8 mouse cellular contexts compared by ENCODE assay signal in the genomic region with DNA sequence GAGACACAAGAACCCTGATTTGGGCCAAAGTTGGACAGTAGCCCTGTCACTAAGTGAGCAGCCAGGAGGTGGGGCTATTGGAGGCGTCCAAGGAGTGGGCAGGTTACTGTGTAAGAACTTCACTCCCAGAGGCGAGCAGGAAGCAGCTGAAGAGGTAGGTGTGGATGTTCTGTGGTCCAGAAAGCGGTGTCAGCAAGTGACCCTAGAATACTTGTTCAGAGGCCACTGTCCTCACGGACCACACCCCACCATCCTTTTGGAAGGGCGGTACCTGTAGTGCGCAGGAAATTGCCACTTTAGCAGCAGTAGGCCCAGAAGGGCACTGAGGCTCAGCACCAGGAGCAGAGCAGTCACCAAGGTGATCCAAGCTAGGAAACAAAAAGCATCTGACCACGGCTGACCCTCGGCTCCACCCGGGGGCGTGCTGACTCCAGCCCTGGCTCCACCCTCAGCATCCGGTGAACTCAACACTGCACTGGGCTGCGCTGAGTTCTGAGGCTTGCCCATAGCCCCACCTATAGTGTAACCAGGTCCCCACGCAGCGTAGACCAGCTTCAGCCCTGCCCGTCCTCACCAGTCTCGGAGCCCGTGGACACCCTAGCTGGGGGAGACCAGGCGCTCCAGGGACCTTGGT. TPM values are rescaled to one million over a fixed set of nuclear protein-coding genes. Genes with fewer than 3 reads are reported as not detected.
A peak's percentile ranks its signal among the peaks of the same experiment; 100 is the strongest.
DNase-seq lines count a peak whose midpoint lies in the region; ATAC-seq and TF ChIP-seq lines count a peak whose summit lies in the region.

No protein-coding gene starts in this region.

- TF ChIP-seq POLR2A in testis, adult 2 months (IDR thresholded peaks at IDR 0.05; ENCODE audit: control insufficient read depth, low read depth, low read length), result no peak
- TF ChIP-seq POLR2A in myocyte (IDR thresholded peaks at IDR 0.05; ENCODE audit: insufficient read length, low read depth), result no peak

- H3K27ac ChIP-seq in testis, adult 2 months (ENCODE audit: control insufficient read depth, insufficient read depth, low read depth, low read length), result no peak overlapping the region
- no peak overlapping the region for H3K27ac ChIP-seq in forebrain, postnatal 0 days (ENCODE audit: low read depth, low read length)
- H3K27ac ChIP-seq in hindbrain, embryonic 13.5 days, result peak overlapping the region; percentile 48; the same call in 1 of the 2 replicates
- H3K27ac ChIP-seq in limb, embryonic 15.5 days, result peak overlapping the region; percentile 50

- no peak for DNase-seq in testis, postnatal 14 days (ENCODE audit: low spot score)
- no peak for DNase-seq in forebrain, postnatal 0 days
- no peak for DNase-seq in spleen, adult 12 weeks (ENCODE audit: low spot score)
- no peak for DNase-seq in T-cell, adult 2 months (ENCODE audit: low spot score)

- no peak for TF ChIP-seq CTCF in testis, adult 2 months (IDR thresholded peaks at IDR 0.05; ENCODE audit: control insufficient read depth, insufficient read depth, insufficient replicate concordance, low read depth, low read length)
- TF ChIP-seq CTCF in forebrain, postnatal 0 days (IDR thresholded peaks at IDR 0.05; ENCODE audit: low read depth), result no peak

- peak; percentile 73 for ATAC-seq in forebrain, postnatal 0 days
- peak; percentile 76 for ATAC-seq in hindbrain, embryonic 13.5 days (ENCODE audit: low FRiP score)
- peak; percentile 68 for ATAC-seq in limb, embryonic 15.5 days (ENCODE audit: insufficient number of reproducible peaks, low FRiP score, low TSS enrichment, low read depth)

- H3K4me2 ChIP-seq in forebrain, postnatal 0 days (ENCODE audit: low read depth), result peak overlapping the region; percentile 83
- peak overlapping the region; percentile 80 for H3K4me2 ChIP-seq in hindbrain, embryonic 13.5 days
- H3K4me2 ChIP-seq in limb, embryonic 15.5 days, result peak overlapping the region; percentile 86
- H3K4me2 ChIP-seq in myocyte (ENCODE audit: low read depth), result peak overlapping the region; percentile 50

- H3ac ChIP-seq in myocyte (ENCODE audit: control insufficient read depth, insufficient read length), result no peak overlapping the region

- H3K4me1 ChIP-seq in testis, adult 2 months (ENCODE audit: control insufficient read depth, insufficient read depth, low read length), result peaks cover 8% of the 10 kb centered on the region
- 0 out of 2 replicates have a peak, but pooled peaks cover 6% of the 10 kb centered on the region for H3K4me1 ChIP-seq in forebrain, postnatal 0 days (ENCODE audit: insufficient read depth)
- H3K4me1 ChIP-seq in hindbrain, embryonic 13.5 days (replicated peaks), result peaks cover 19% of the 10 kb centered on the region
- H3K4me1 ChIP-seq in limb, embryonic 15.5 days, result peaks cover 16% of the 10 kb centered on the region

- H3K4me3 ChIP-seq in testis, adult 2 months (ENCODE audit: control insufficient read depth, low read depth, low read length), result peak overlapping the region; percentile 54
- peak overlapping the region; percentile 32 for H3K4me3 ChIP-seq in forebrain, postnatal 0 days (ENCODE audit: low read depth, low read length)
- peak overlapping the region; percentile 45 for H3K4me3 ChIP-seq in hindbrain, embryonic 13.5 days
- H3K4me3 ChIP-seq in limb, embryonic 15.5 days, result peak overlapping the region; percentile 39
- no peak overlapping the region for H3K4me3 ChIP-seq in myocyte

- H3K27me3 ChIP-seq in testis, adult 2 months (ENCODE audit: control insufficient read depth, insufficient read depth, low read length), result no peaks in the 10 kb centered on the region
- H3K27me3 ChIP-seq in forebrain, postnatal 0 days (ENCODE audit: insufficient read depth, low read length), result no peaks in the 10 kb centered on the region; the same call in 1 of the 2 replicates
- H3K27me3 ChIP-seq in hindbrain, embryonic 13.5 days, result peaks cover 33% of the 10 kb centered on the region
- 0 out of 2 replicates have a peak, but pooled peaks cover 3% of the 10 kb centered on the region for H3K27me3 ChIP-seq in limb, embryonic 15.5 days
- H3K27me3 ChIP-seq in myocyte (ENCODE audit: control insufficient read depth, insufficient read depth, insufficient read length), result peaks cover 28% of the 10 kb centered on the region

- H3K9ac ChIP-seq in forebrain, postnatal 0 days, result peak overlapping the region; percentile 54
- H3K9ac ChIP-seq in hindbrain, embryonic 13.5 days, result peak overlapping the region; percentile 69
- H3K9ac ChIP-seq in limb, embryonic 15.5 days, result 0 out of 2 replicates have a peak overlapping the region, but pooled peaks have one; percentile 40

- no peaks in the 10 kb centered on the region for H3K36me3 ChIP-seq in testis, adult 2 months (ENCODE audit: control insufficient read depth, insufficient read depth, low read length)
- no peaks in the 10 kb centered on the region for H3K36me3 ChIP-seq in forebrain, postnatal 0 days (ENCODE audit: insufficient read depth)
- H3K36me3 ChIP-seq in hindbrain, embryonic 13.5 days, result no peaks in the 10 kb centered on the region
- no peaks in the 10 kb centered on the region for H3K36me3 ChIP-seq in limb, embryonic 15.5 days
- H3K36me3 ChIP-seq in myocyte (ENCODE audit: control insufficient read depth, insufficient read depth), result no peaks in the 10 kb centered on the region

- no peaks in the 10 kb centered on the region for H3K9me3 ChIP-seq in forebrain, postnatal 0 days (ENCODE audit: low read length)
- H3K9me3 ChIP-seq in hindbrain, embryonic 13.5 days, result no peaks in the 10 kb centered on the region
- H3K9me3 ChIP-seq in limb, embryonic 15.5 days, result no peaks in the 10 kb centered on the region

- H3K79me2 ChIP-seq in myocyte (ENCODE audit: control insufficient read depth, insufficient read depth), result no peaks in the 10 kb centered on the region

- 16% methylated on average over 18 of the region's 18 CpGs for WGBS in forebrain, postnatal 0 days
- 16% methylated on average over 18 of the region's 18 CpGs for WGBS in hindbrain, embryonic 13.5 days
- 12% methylated on average over 18 of the region's 18 CpGs for WGBS in limb, embryonic 15.5 days

TF ChIP-seq in myocyte, 11 proteins besides CTCF, POLR2A, EP300 and RAD21:
- TF ChIP-seq REST (IDR thresholded peaks at IDR 0.05; ENCODE audit: insufficient read depth, insufficient read length), result no peak
- TF ChIP-seq CEBPB (IDR thresholded peaks at IDR 0.05; ENCODE audit: insufficient read depth, poor library complexity, severe bottlenecking), result no peak
- no peak for TF ChIP-seq TCF3 (IDR thresholded peaks at IDR 0.05; ENCODE audit: insufficient read length, low read depth)
- TF ChIP-seq POLR2AphosphoS2 (IDR thresholded peaks at IDR 0.05; ENCODE audit: insufficient read length, low read depth), result no peak
- no peak for TF ChIP-seq MYOD1 (IDR thresholded peaks at IDR 0.05; ENCODE audit: control insufficient read depth in 1 of 3, insufficient read length in 2 of 3, low read depth in 2 of 3)
- no peak for TF ChIP-seq MAX (IDR thresholded peaks at IDR 0.05; ENCODE audit: low read depth)
- TF ChIP-seq MYOG (IDR thresholded peaks at IDR 0.05; ENCODE audit: control insufficient read depth in 1 of 3, insufficient read depth in 1 of 3, insufficient read length in 2 of 3, low read depth in 2 of 3), result no peak
- no peak for TF ChIP-seq USF1 (IDR thresholded peaks at IDR 0.05; ENCODE audit: low read depth)

RNA-seq across cellular contexts. Expression of a gene that starts 8.7 kb away (rescaled TPM):
- polyA plus RNA-seq in testis, adult 2 months (2012; rRNA removed), result 116 and 126 TPM in 2 replicates
- total RNA-seq in forebrain, postnatal 0 days (2014; rRNA removed), result 17.6 and 21.6 TPM in 2 replicates
- polyA plus RNA-seq in forebrain, postnatal 0 days (2015; fragmentation: Nextera tagmentation; extraction: Ambion mirVana), result 24.1 and 27.1 TPM in 2 replicates
- polyA plus RNA-seq in hindbrain, embryonic 13.5 days (2015; fragmentation: Nextera tagmentation; extraction: Ambion mirVana), result 56.1 and 66.8 TPM in 2 replicates
- 164 and 184 TPM in 2 replicates for polyA plus RNA-seq in limb, embryonic 15.5 days (2015; fragmentation: Nextera tagmentation; extraction: Ambion mirVana)
- 79.8 TPM for polyA plus RNA-seq in myocyte (2012; fragmentation: generic; extraction: Trizol)

RNA-seq across cellular contexts. Expression of a gene that starts 11.4 kb away (rescaled TPM):
- polyA plus RNA-seq in testis, adult 2 months (2012; rRNA removed), result not detected in 2 replicates
- not detected in 2 replicates for total RNA-seq in forebrain, postnatal 0 days (2014; rRNA removed)
- 0.10 TPM in 1 of 2 replicates, not detected in the other for polyA plus RNA-seq in forebrain, postnatal 0 days (2015; fragmentation: Nextera tagmentation; extraction: Ambion mirVana)
- polyA plus RNA-seq in hindbrain, embryonic 13.5 days (2015; fragmentation: Nextera tagmentation; extraction: Ambion mirVana), result 0.26 and 0.32 TPM in 2 replicates
- 0.24 and 0.62 TPM in 2 replicates for polyA plus RNA-seq in limb, embryonic 15.5 days (2015; fragmentation: Nextera tagmentation; extraction: Ambion mirVana)
- not detected for polyA plus RNA-seq in myocyte (2012; fragmentation: generic; extraction: Trizol)

RNA-seq across cellular contexts. Expression of a gene that starts 18.0 kb away (rescaled TPM):
- polyA plus RNA-seq in testis, adult 2 months (2012; rRNA removed), result 17.1 and 19.6 TPM in 2 replicates
- 10.2 and 13.9 TPM in 2 replicates for total RNA-seq in forebrain, postnatal 0 days (2014; rRNA removed)
- 22.2 and 22.3 TPM in 2 replicates for polyA plus RNA-seq in forebrain, postnatal 0 days (2015; fragmentation: Nextera tagmentation; extraction: Ambion mirVana)
- polyA plus RNA-seq in hindbrain, embryonic 13.5 days (2015; fragmentation: Nextera tagmentation; extraction: Ambion mirVana), result 32.9 and 33.3 TPM in 2 replicates
- 273 and 305 TPM in 2 replicates for polyA plus RNA-seq in limb, embryonic 15.5 days (2015; fragmentation: Nextera tagmentation; extraction: Ambion mirVana)
- 136 TPM for polyA plus RNA-seq in myocyte (2012; fragmentation: generic; extraction: Trizol)

RNA-seq across cellular contexts. Expression of a gene that starts 36.8 kb away (rescaled TPM):
- 28.3 and 29.0 TPM in 2 replicates for polyA plus RNA-seq in testis, adult 2 months (2012; rRNA removed)
- 79.6 and 82.9 TPM in 2 replicates for total RNA-seq in forebrain, postnatal 0 days (2014; rRNA removed)
- polyA plus RNA-seq in forebrain, postnatal 0 days (2015; fragmentation: Nextera tagmentation; extraction: Ambion mirVana), result 86.6 and 96.2 TPM in 2 replicates
- polyA plus RNA-seq in hindbrain, embryonic 13.5 days (2015; fragmentation: Nextera tagmentation; extraction: Ambion mirVana), result 118 and 124 TPM in 2 replicates
- 103 and 106 TPM in 2 replicates for polyA plus RNA-seq in limb, embryonic 15.5 days (2015; fragmentation: Nextera tagmentation; extraction: Ambion mirVana)
- 78.6 TPM for polyA plus RNA-seq in myocyte (2012; fragmentation: generic; extraction: Trizol)

RNA-seq across cellular contexts. Expression of a gene that starts 36.8 kb away (rescaled TPM):
- 12.2 and 14.2 TPM in 2 replicates for polyA plus RNA-seq in testis, adult 2 months (2012; rRNA removed)
- total RNA-seq in forebrain, postnatal 0 days (2014; rRNA removed), result 13.5 and 21.1 TPM in 2 replicates
- polyA plus RNA-seq in forebrain, postnatal 0 days (2015; fragmentation: Nextera tagmentation; extraction: Ambion mirVana), result 1.6 and 3.4 TPM in 2 replicates
- polyA plus RNA-seq in hindbrain, embryonic 13.5 days (2015; fragmentation: Nextera tagmentation; extraction: Ambion mirVana), result 10.6 and 10.9 TPM in 2 replicates
- polyA plus RNA-seq in limb, embryonic 15.5 days (2015; fragmentation: Nextera tagmentation; extraction: Ambion mirVana), result 5.6 and 7.9 TPM in 2 replicates
- 8.1 TPM for polyA plus RNA-seq in myocyte (2012; fragmentation: generic; extraction: Trizol)

Comparison
In these comparisons a context has a peak if more than half of its experiments do, and no peak if none do; other contexts are left out.
1. H3K27ac ChIP-seq: peak in hindbrain, embryonic 13.5 days (single experiment) and limb, embryonic 15.5 days (single experiment); none in testis, adult 2 months (single experiment) and forebrain, postnatal 0 days (single experiment).
2. Peak in every context shown above with its lines, with median percentiles within 50 percentile points of each other: ATAC-seq, H3K4me2 ChIP-seq and H3K9ac ChIP-seq.